Mouse (Mus musculus): Measurements from ENCODE around the gene Rpusd2.

GRCm38 (mm10) chr2:119026951-119027350, 7.6 kb upstream of the Rpusd2 start:
- TF ChIP-seq USF2 (IDR thresholded peaks at IDR 0.05; ENCODE audit: borderline replicate concordance in 1 of 2, insufficient read depth in 1 of 2, low read depth in 1 of 2, low read length in 2 of 2) (no peak), MYB (IDR thresholded peaks at IDR 0.05; ENCODE audit: low read depth, low read length) (no peak), EP300 (IDR thresholded peaks at IDR 0.05; ENCODE audit: low read depth in 1 of 2, low read length in 2 of 2) (no peak), HCFC1 (IDR thresholded peaks at IDR 0.05; ENCODE audit: low read depth, low read length) (no peak), UBTF (IDR thresholded peaks at IDR 0.05; ENCODE audit: borderline replicate concordance, insufficient read depth, low read depth, low read length) (no peak), CTCF (IDR thresholded peaks at IDR 0.05 in 2 of 3, conservative IDR thresholded peaks at IDR 0.05 in 1 of 3; ENCODE audit: control insufficient read depth in 1 of 3, insufficient read depth in 1 of 3, low read depth in 2 of 3, low read length in 3 of 3, poor library complexity in 1 of 3, severe bottlenecking in 1 of 3) (no peak)

All from MEL (cell line).